Mouse (Mus musculus) cerebellum, adult 2 months (tissue): ENCODE measurements around the gene Lmnb2. TPM values are rescaled to one million over a fixed set of nuclear protein-coding genes. Genes with fewer than 3 reads are reported as not detected.

ENCODE experiments used
- DNase-seq, 2 experiments: peaks; one replicate each; pipeline ENCODE4 v3.0.0; 2021
- H3K27ac ChIP-seq: fragments of 200-500 bp; 2 replicates; pipeline ENCODE4 v1.5.1; 2012; ENCODE audit warnings: low read length, control low read depth, inconsistent platforms; ENCODE audit not compliant: insufficient read depth
- H3K27me3 ChIP-seq: fragments of 200-500 bp; 2 replicates; pipeline ENCODE4 v1.6.1; 2012; ENCODE audit warnings: inconsistent platforms, mild to moderate bottlenecking, low read length, moderate library complexity; ENCODE audit not compliant: control insufficient read depth, insufficient read depth
- H3K4me1 ChIP-seq: fragments of 200-500 bp; 2 replicates; pipeline ENCODE4 v1.6.1; 2011; ENCODE audit warnings: low read length; ENCODE audit not compliant: control insufficient read depth, insufficient read depth
- H3K4me3 ChIP-seq: fragments of 200-500 bp; replicated peaks from 2 replicates; pipeline ENCODE3; 2011; ENCODE audit warnings: mild to moderate bottlenecking, low read depth, low read length, control low read depth; ENCODE audit not compliant: insufficient read depth
- CTCF ChIP-seq: fragments of 200-500 bp; IDR thresholded peaks from 2 replicates; pipeline ENCODE4 v1.5.1; 2011; ENCODE audit warnings: low read depth, mild to moderate bottlenecking, control low read depth, low read length, moderate library complexity, borderline replicate concordance; ENCODE audit not compliant: insufficient read depth
- POLR2A ChIP-seq: fragments of 200-500 bp; IDR thresholded peaks from 2 replicates; pipeline ENCODE4 v1.6.1; 2011; ENCODE audit warnings: low read length, control low read depth, borderline replicate concordance; ENCODE audit not compliant: insufficient read depth
- WGBS: fragments of 180-500 bp; shearing (Covaris S2); methylation state at CpG from one replicate; pipeline ENCODE4 v1.1.7; 2018; 5-methylcytosine and 5-hydroxymethylcytosine counted together
- polyA plus RNA-seq: library from polyadenylated mRNA; depleted of rRNA; stranded (reverse); fragments of >200 nt; gene quantifications from 2 replicates; pipeline ENCODE4 v1.2.3, GENCODE M21; 2012

Lmnb2 gene
- polyA plus RNA-seq, 1 experiment = 39.0 TPM

DNA sequence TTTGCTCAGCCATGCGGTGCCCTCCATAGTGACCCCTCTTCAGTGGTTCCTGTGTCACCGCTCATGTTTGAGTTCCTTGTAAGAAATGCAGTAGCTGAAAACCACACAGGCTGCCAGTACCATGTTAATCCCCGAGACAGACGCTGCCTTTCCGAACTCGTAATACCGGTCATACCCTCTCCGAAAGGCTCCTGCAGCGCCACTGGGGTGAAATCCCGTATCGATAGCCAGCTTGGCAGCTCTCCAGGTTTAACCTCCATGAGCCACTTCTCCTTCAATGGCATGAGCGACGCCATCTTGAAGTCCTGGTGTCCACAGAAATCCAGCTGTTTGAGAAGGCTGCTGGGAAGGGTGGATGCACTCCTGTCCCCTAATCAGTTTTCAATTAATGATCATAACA is 36.4 kb upstream of the Lmnb2 start:
- H3K27ac ChIP-seq = no peak overlapping the region
- WGBS = 58% methylated on average over 13 of the region's 13 CpGs

DNA sequence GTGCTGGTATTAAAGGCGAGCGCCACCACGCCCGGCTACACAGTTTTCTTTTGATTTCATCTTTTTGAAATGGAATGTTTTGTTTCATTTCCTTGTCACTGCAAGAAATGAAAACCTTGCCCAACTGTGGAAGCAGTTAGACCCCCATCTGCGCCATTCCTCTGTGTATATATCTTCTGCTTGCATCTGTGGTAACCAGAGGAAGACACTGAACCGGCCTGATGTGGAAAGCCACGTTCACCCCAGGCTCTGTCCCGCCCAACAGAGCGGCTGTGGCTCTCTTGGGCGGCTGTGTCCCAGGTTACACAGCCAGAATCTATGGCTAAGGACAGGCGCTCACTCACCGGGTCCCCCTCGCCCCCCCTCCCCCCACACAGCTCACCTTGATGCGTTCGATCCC is 34.4 kb upstream of the Lmnb2 start:
- H3K4me1 ChIP-seq = peaks cover 13% of the 10 kb centered on the region
- WGBS = 87% methylated on average over 15 of the region's 15 CpGs
- no peak for DNase-seq
- H3K4me3 ChIP-seq = no peak overlapping the region
- no peak overlapping the region for H3K27ac ChIP-seq
- no peaks in the 10 kb centered on the region for H3K27me3 ChIP-seq
- TF ChIP-seq CTCF = no peak
- no peak for TF ChIP-seq POLR2A

More for the DNA sequence above, 36.4 kb upstream of the Lmnb2 start:
- no peaks in the 10 kb centered on the region for H3K27me3 ChIP-seq
- TF ChIP-seq POLR2A (no peak), CTCF (no peak)
- H3K4me1 ChIP-seq = peaks cover 13% of the 10 kb centered on the region
- no peak for DNase-seq
- no peak overlapping the region for H3K4me3 ChIP-seq

DNA sequence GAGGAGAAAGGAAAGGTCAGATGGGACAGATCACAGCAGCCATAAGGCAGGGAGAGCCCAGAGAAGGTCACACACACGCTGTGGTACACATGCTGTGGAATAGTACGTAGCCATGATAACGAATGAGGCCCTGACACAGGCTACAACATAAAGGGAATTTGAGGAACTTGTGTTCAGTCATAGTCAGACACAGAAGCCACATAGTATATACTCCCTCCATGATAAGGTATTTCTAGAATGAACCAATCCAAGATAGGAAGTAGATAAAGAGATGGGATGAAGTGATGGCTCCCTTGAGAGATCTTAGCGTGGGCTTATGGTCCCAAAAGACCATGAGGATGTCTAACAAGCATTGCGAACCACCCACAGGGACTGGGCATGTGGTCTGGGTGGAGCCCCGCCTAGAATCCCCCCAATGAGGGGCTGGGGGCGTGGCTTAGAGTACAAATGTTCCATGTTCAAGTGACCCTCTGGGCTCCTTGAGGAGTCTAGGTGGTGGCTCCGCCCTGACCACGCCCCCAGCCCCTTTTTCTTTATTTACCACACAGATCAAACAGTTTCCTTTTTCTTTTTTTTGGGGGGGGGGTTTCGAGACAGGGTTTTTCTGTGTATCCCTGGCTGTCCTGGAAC is 33.8 kb upstream of the Lmnb2 start:
- Histone ChIP-seq H3K27ac (no peak overlapping the region), H3K4me1 (peaks cover 13% of the 10 kb centered on the region), H3K27me3 (no peaks in the 10 kb centered on the region), H3K4me3 (no peak overlapping the region)
- no peak for DNase-seq
- WGBS = 79% methylated on average over 10 of the region's 10 CpGs
- TF ChIP-seq CTCF (no peak), POLR2A (no peak)

DNA sequence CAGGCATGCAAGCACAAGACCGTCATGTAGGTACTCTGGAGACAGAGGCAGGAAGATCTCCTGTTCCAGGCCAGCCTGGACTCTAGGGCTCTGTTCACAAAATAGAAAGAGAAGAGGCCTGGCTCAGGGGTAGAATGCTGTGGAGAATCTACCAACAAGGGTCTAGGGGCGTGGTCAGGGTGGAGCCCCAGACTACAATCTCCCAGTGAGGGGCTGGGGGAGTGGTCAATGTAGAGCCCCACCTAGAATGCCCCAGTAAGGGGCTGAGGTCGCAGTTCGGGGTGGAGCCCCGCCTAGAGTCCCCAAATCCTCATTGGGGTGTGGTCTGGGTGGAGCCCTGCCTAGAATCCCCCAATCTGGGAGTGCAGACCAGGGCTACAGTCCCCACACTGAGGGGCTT is 32.3 kb upstream of the Lmnb2 start:
- Histone ChIP-seq H3K27ac (no peak overlapping the region), H3K4me1 (peaks cover 11% of the 10 kb centered on the region), H3K4me3 (no peak overlapping the region), H3K27me3 (no peaks in the 10 kb centered on the region)
- DNase-seq = no peak
- TF ChIP-seq CTCF = no peak
- no peak for TF ChIP-seq POLR2A
- WGBS = 53% methylated on average over 5 of the region's 5 CpGs

DNA sequence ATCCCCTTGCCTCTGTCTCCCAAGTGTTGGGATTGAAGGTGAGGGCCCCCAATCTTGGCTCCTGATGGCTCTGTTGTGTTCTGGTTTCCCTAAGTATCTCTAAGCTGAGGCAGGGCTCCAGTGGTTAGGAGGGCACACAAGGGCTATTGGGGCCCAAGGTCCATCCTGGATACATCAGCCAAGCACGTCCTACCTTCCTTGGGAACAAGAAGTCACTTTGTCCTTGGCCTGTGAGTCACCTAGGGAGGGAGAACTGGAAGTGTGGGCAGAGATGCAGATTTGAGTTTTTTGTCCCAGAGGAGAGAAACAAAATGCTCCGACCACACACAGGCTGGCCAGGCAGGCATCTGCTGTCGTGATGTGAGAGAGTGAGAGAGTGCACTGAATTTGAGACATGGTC is 31.0 kb upstream of the Lmnb2 start:
- no peak for TF ChIP-seq POLR2A
- no peak for TF ChIP-seq CTCF
- no peak for DNase-seq
- 77% methylated on average over 3 of the region's 3 CpGs for WGBS
- H3K4me1 ChIP-seq = no peaks in the 10 kb centered on the region; the same call in 1 of the 2 replicates
- no peak overlapping the region for H3K4me3 ChIP-seq
- H3K27ac ChIP-seq = no peak overlapping the region
- no peaks in the 10 kb centered on the region for H3K27me3 ChIP-seq

DNA sequence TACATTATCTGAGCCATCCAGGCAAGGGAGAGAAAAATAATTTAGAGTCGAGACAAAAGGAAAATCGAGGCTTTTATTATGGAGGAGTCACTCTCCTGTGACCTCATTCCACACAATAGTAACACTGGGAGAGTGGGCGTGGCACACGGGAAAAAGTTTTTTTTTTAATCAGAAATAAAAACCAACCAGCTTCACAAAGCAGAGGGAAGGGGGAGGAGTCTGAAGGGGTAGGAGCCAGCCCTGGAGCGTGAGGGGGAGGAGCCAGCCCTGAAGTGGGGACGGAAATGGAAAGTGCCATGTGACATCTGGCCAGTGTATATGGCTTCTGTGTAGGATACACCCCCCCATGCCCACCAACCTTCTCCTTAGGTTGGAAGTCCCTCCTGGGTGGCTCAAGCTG is 30.5 kb upstream of the Lmnb2 start:
- no peak overlapping the region for H3K4me3 ChIP-seq

DNA sequence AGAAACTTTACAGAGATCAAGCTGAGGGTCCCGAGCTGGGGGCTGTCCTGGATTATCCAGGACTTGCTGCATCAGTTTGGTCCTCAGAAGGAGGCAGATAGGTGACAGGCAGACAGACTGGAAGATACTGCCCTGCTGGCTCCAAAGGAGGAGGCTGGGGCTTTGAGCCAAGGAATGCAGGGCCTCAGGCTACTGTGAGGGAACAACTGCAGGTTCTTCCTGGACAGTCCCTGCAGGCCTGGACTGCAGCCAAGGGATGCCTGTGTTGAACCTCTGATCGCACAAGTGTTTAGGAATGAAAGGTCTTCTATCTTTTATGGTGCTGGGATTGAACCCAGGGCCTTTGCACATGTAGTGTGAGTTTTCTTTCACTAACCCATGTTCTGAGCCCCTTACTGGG is 29.8 kb upstream of the Lmnb2 start:
- WGBS = 25% methylated on average over 2 of the region's 2 CpGs
- Histone ChIP-seq H3K27me3 (no peaks in the 10 kb centered on the region), H3K4me1 (no peaks in the 10 kb centered on the region; the same call in 1 of the 2 replicates), H3K27ac (no peak overlapping the region), H3K4me3 (no peak overlapping the region)
- TF ChIP-seq POLR2A = no peak
- no peak for TF ChIP-seq CTCF
- peak in 1 of 2 experiments; percentile 44 for DNase-seq

More for the DNA sequence above, 30.5 kb upstream of the Lmnb2 start:
- DNase-seq = no peak
- Histone ChIP-seq H3K27ac (no peak overlapping the region), H3K4me1 (no peaks in the 10 kb centered on the region; the same call in 1 of the 2 replicates), H3K27me3 (no peaks in the 10 kb centered on the region)
- 46% methylated on average over 6 of the region's 6 CpGs for WGBS
- TF ChIP-seq POLR2A (no peak), CTCF (no peak)

DNA sequence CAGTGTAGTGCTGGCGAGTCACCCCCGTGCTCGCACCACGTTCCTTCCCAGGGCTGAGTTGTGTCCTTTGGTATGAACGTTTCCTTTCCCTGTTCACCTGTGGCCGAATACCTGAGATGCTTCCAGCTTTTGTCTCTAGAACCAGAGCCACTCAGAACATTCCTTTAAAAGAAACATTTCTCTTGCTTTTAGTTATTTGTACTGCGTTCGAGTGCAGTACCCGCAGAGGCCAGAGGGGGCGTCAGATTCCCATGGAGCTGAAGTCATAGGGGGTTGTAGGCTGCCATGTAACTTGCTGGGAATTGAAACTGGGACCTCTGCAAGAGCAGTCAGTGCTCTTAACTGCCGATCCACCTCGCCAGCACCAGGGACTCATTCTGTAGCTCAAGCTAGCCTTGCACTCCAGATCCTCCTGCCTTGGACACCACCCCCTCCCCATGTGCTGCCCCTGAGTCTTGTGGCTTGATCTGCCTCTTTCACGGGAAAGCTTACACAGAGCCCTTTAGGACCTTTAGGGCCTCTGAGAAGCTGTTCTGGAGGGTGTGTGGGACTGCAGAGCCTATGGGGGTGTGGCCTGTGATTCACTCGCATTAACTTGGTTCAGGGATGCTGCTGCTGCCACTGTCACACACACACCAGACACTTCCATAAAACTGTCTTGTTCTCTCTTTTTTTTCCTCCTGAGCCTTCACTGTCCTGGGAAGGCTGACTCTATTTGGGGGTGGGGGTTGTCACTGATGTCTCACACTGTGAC is 28.8 kb upstream of the Lmnb2 start:
- H3K27me3 ChIP-seq = no peaks in the 10 kb centered on the region
- 74% methylated on average over 14 of the region's 14 CpGs for WGBS
- H3K4me1 ChIP-seq = no peaks in the 10 kb centered on the region; the same call in 1 of the 2 replicates
- TF ChIP-seq POLR2A (no peak), CTCF (0 out of 2 replicates have a peak, but pooled peaks have one; percentile 34)
- no peak overlapping the region for H3K4me3 ChIP-seq
- H3K27ac ChIP-seq = no peak overlapping the region
- DNase-seq = no peak
